Mouse (Mus musculus) thymus, adult 2 months (tissue): ENCODE measurements around the gene Anks1b.

Experiments used
- CTCF ChIP-seq: fragments of 200-500 bp; IDR thresholded peaks from 2 replicates; pipeline ENCODE4 v1.5.1; 2012; ENCODE audit warnings: mild to moderate bottlenecking, control low read depth, low read length, moderate library complexity, borderline replicate concordance; ENCODE audit not compliant: control insufficient read depth, poor library complexity, insufficient read depth; ENCODE audit errors: extremely low read depth
- POLR2A ChIP-seq: fragments of 200-500 bp; IDR thresholded peaks from 2 replicates; pipeline ENCODE4 v1.6.1; 2012; ENCODE audit warnings: mild to moderate bottlenecking, low read length, control low read depth, moderate library complexity; ENCODE audit not compliant: control insufficient read depth, poor library complexity, insufficient read depth; ENCODE audit errors: extremely low read depth

- TF ChIP-seq CTCF (no peak), POLR2A (no peak)
These were observed 43.8 kb downstream of the Anks1b start for GRCm38 (mm10) chr10:89917141-89917540.
